Mouse (Mus musculus): Measurements from ENCODE around the gene Ss18l1. TPM values are rescaled to one million over a fixed set of nuclear protein-coding genes. Genes with fewer than 3 reads are reported as not detected.

Gene Ss18l1
- total RNA-seq, 2 experiments from 2014 or later: 1.8 to 2.2 TPM

GRCm38 (mm10) chr2:180113909-180114890, 71.9 kb downstream of the Ss18l1 start:
- intact Hi-C loops (cut with DNase I; ENCODE audit: low total_unique reads): no loop called here

GRCm38 (mm10) chr2:180115279-180115678, 73.0 kb downstream of the Ss18l1 start:
- no peak for DNase-seq
- intact Hi-C loops (cut with DNase I; ENCODE audit: low total_unique reads): no loop called here

More at GRCm38 (mm10) chr2:180113909-180114890, 71.9 kb downstream of the Ss18l1 start:
- DNase-seq: peak; percentile 90

- intact Hi-C loops (cut with DNase I; ENCODE audit: low total_unique reads): no loop called here
- DNase-seq: no peak
Observed at GRCm38 (mm10) chr2:180116081-180116493, 73.8 kb downstream of the Ss18l1 start.

GRCm38 (mm10) chr2:180116741-180117484, 74.6 kb downstream of the Ss18l1 start:
- intact Hi-C loops (cut with DNase I; ENCODE audit: low total_unique reads): no loop called here
- DNase-seq: no peak

- intact Hi-C loops (cut with DNase I; ENCODE audit: low total_unique reads): no loop called here
Observed at GRCm38 (mm10) chr2:180117485-180118194, 75.3 kb downstream of the Ss18l1 start.

GRCm38 (mm10) chr2:180118661-180119438, 76.5 kb downstream of the Ss18l1 start, which contains the start of gene Osbpl2:
Osbpl2 (plus strand) TSS chr2:180119306.
- peak; percentile 100 for DNase-seq
- intact Hi-C loops (cut with DNase I; ENCODE audit: low total_unique reads): no loop called here

More at GRCm38 (mm10) chr2:180117485-180118194, 75.3 kb downstream of the Ss18l1 start:
- no peak for DNase-seq

Other genes with a start within 250 kb of the Ss18l1 start
- 1 to 10 TPM; 7.6 to 7.7 TPM for gene Taf4, start 65.9 kb upstream of the Ss18l1 start, total RNA-seq (2021)
- 10 to 100 TPM; 43.7 to 45.0 TPM for gene Lsm14b, start 17.5 kb upstream of the Ss18l1 start, total RNA-seq (2021)
- gene Psma7, start 76 bp upstream of the Ss18l1 start, total RNA-seq (2021): 100 to 1,000 TPM; 130 to 143 TPM
- gene Mtg2, start 28.1 kb downstream of the Ss18l1 start, total RNA-seq (2021): 10 to 100 TPM in 1 of 2 experiments, 1 to 10 TPM in 1; 9.5 to 10.9 TPM
- gene Hrh3, start 62.0 kb downstream of the Ss18l1 start, total RNA-seq (2021): under 1 TPM; 0.23 to 0.33 TPM
- 10 to 100 TPM; 15.8 to 17.2 TPM for gene Osbpl2, start 76.8 kb downstream of the Ss18l1 start, total RNA-seq (2021)
- gene Adrm1, start 129.0 kb downstream of the Ss18l1 start, total RNA-seq (2021): 10 to 100 TPM; 95.7 to 97.3 TPM
- 10 to 100 TPM; 17.9 to 18.0 TPM for gene Lama5, start 183.3 kb downstream of the Ss18l1 start, total RNA-seq (2021)
- 100 to 1,000 TPM; 456 to 506 TPM for gene Rps21, start 214.9 kb downstream of the Ss18l1 start, total RNA-seq (2021)
- gene Cables2, start 231.0 kb downstream of the Ss18l1 start, total RNA-seq (2021): 1 to 10 TPM; 6.8 to 9.2 TPM
- not detected for gene Rbbp8nl, start 247.4 kb downstream of the Ss18l1 start, total RNA-seq (2021)

Measured in gastrocnemius, postnatal 14 days (tissue).